In the genomic region with DNA sequence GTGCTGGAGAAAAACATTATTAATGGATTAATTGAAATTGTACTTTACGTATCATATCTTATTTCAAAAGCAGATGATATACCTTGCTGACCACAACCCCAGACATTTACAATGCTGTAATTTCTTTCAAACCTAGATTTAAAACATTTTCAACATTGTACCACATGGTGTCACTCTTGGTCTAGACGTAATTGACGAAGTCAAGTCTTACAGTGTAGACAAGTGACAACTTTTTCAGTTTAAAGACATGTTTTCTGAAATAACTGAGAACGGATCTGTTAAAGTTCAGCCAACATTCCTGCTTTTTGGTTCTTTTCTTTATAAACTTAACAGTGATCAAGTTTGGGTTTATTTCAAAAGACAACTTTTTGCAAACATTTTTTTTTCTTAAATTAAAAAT, we compare ENCODE assay signal across 9 mouse cellular contexts. TPM values are rescaled to one million over a fixed set of nuclear protein-coding genes. Genes with fewer than 3 reads are reported as not detected.
DNase-seq lines count a peak whose midpoint lies in the region; ATAC-seq and TF ChIP-seq lines count a peak whose summit lies in the region.
"Had no signal": no experiment of that assay in that cellular context is flagged by ENCODE, and none has a peak within 500 bp of the region (broad histone marks: within the 10 kb centered on the region; RNA-seq: fewer than 3 reads in every experiment).

No protein-coding gene starts in this region.

- H3K9me3 ChIP-seq in embryonic facial prominence, embryonic 11.5 days (replicated peaks; ENCODE audit: control insufficient read depth, low read length) = no peaks in the 10 kb centered on the region
- no peaks in the 10 kb centered on the region for H3K9me3 ChIP-seq in embryonic facial prominence, embryonic 10.5 days
- no peaks in the 10 kb centered on the region for H3K9me3 ChIP-seq in liver, embryonic 14.5 days (ENCODE audit: control insufficient read depth, low read length)

- no peak for TF ChIP-seq EP300 in liver, embryonic 14.5 days (IDR thresholded peaks at IDR 0.05; ENCODE audit: low read depth)

- WGBS in embryonic facial prominence, embryonic 11.5 days = 38% methylated on average over 4 of the region's 4 CpGs
- 45% methylated on average over 4 of the region's 4 CpGs for WGBS in embryonic facial prominence, embryonic 10.5 days
- 31% methylated on average over 4 of the region's 4 CpGs for WGBS in liver, embryonic 14.5 days (ENCODE audit: insufficient replicate concordance)

- no peaks in the 10 kb centered on the region for H3K36me3 ChIP-seq in embryonic facial prominence, embryonic 11.5 days (replicated peaks; ENCODE audit: control insufficient read depth, insufficient read depth, low read depth, low read length)
- H3K36me3 ChIP-seq in embryonic facial prominence, embryonic 10.5 days (replicated peaks) = no peaks in the 10 kb centered on the region
- no peaks in the 10 kb centered on the region for H3K36me3 ChIP-seq in liver, embryonic 14.5 days (replicated peaks; ENCODE audit: control insufficient read depth, insufficient read depth, low read depth)

- H3K4me2 ChIP-seq in embryonic facial prominence, embryonic 11.5 days (ENCODE audit: low read depth, low read length) = no peak overlapping the region
- no peak overlapping the region for H3K4me2 ChIP-seq in liver, embryonic 14.5 days (ENCODE audit: low read depth)

- H3K4me1 ChIP-seq in embryonic facial prominence, embryonic 11.5 days (ENCODE audit: control insufficient read depth, insufficient read depth, low read length) = no peaks in the 10 kb centered on the region
- no peaks in the 10 kb centered on the region for H3K4me1 ChIP-seq in embryonic facial prominence, embryonic 10.5 days
- H3K4me1 ChIP-seq in liver, embryonic 14.5 days (replicated peaks; ENCODE audit: control insufficient read depth in 2 of 2, insufficient read depth in 2 of 2, low read length in 1 of 2) = no peaks in the 10 kb centered on the region

- no peak overlapping the region for H3K27ac ChIP-seq in embryonic facial prominence, embryonic 11.5 days (replicated peaks; ENCODE audit: low read depth, low read length)
- no peak overlapping the region for H3K27ac ChIP-seq in embryonic facial prominence, embryonic 10.5 days (replicated peaks)
- H3K27ac ChIP-seq in liver, embryonic 14.5 days = no peak overlapping the region

- peak; percentile 75 for DNase-seq in embryonic facial prominence, embryonic 11.5 days (ENCODE audit: low spot score)
- no peak for DNase-seq in embryonic facial prominence, embryonic 10.5 days (ENCODE audit: low spot score)
- DNase-seq in liver, embryonic 14.5 days (ENCODE audit: low read depth in 3 of 3, low spot score in 3 of 3) = no peak
- DNase-seq in liver = no peak
- peak; percentile 8 for DNase-seq in fibroblast of lung, adult 2 months (ENCODE audit: low read depth)
- DNase-seq in retina, adult 2 months (ENCODE audit: low read depth, low spot score) = peak; percentile 20
- no peak for DNase-seq in ovary, postnatal 36 days (ENCODE audit: low spot score)
- no peak for DNase-seq in gastrocnemius, postnatal 25 days

- no peaks in the 10 kb centered on the region for H3K27me3 ChIP-seq in embryonic facial prominence, embryonic 11.5 days (ENCODE audit: control insufficient read depth, insufficient read depth, low read length)
- H3K27me3 ChIP-seq in embryonic facial prominence, embryonic 10.5 days (replicated peaks; ENCODE audit: low read depth, poor library complexity, severe bottlenecking) = no peaks in the 10 kb centered on the region
- no peaks in the 10 kb centered on the region for H3K27me3 ChIP-seq in liver, embryonic 14.5 days (ENCODE audit: control insufficient read depth, insufficient read depth, low read length)

- 0 out of 2 replicates have a peak, but pooled peaks have one; percentile 39 for ATAC-seq in embryonic facial prominence, embryonic 11.5 days (replicated peaks; ENCODE audit: insufficient number of reproducible peaks, low FRiP score, low TSS enrichment, low read depth)
- no peak for ATAC-seq in liver, embryonic 14.5 days (ENCODE audit: insufficient read depth)

- H3K4me3 ChIP-seq in embryonic facial prominence, embryonic 11.5 days (ENCODE audit: low read depth, low read length) = no peak overlapping the region
- H3K4me3 ChIP-seq in embryonic facial prominence, embryonic 10.5 days = no peak overlapping the region
- H3K4me3 ChIP-seq in liver, embryonic 14.5 days (ENCODE audit: insufficient read depth in 1 of 2, low read depth in 2 of 2, low read length in 2 of 2) = no peak overlapping the region
- H3K4me3 ChIP-seq: myocyte had no signal

- H3K9ac ChIP-seq in embryonic facial prominence, embryonic 11.5 days (replicated peaks; ENCODE audit: low read length) = no peak overlapping the region
- no peak overlapping the region for H3K9ac ChIP-seq in liver, embryonic 14.5 days (replicated peaks)

- TF ChIP-seq CTCF in liver, embryonic 14.5 days (IDR thresholded peaks at IDR 0.05; ENCODE audit: low read depth) = peak; percentile 7; the same call in 1 of the 2 replicates

RNA-seq across cellular contexts. Expression of a gene that starts 46.1 kb away (rescaled TPM):
- polyA plus RNA-seq in embryonic facial prominence, embryonic 11.5 days (2014; fragmentation: Nextera tagmentation; extraction: Ambion mirVana) = 1.4 and 1.5 TPM in 2 replicates
- 1.2 and 1.6 TPM in 2 replicates for polyA plus RNA-seq in embryonic facial prominence, embryonic 10.5 days (2016; fragmentation: Nextera tagmentation; extraction: Ambion mirVana)
- polyA plus RNA-seq in liver, embryonic 14.5 days (2012; rRNA removed) = 0.05 and 0.09 TPM in 2 replicates
- polyA plus RNA-seq in liver, embryonic 14.5 days (2014; fragmentation: Nextera tagmentation; extraction: Ambion mirVana) = 0.21 and 0.46 TPM in 2 replicates
- total RNA-seq in gastrocnemius, postnatal 25 days (2021) = 1 to 10 TPM; 3.4 to 3.5 TPM

Comparison
In these comparisons a context has a peak if more than half of its experiments do, and no peak if none do; other contexts are left out.
1. DNase-seq: peak in embryonic facial prominence, embryonic 11.5 days (single experiment), fibroblast of lung, adult 2 months (single experiment) and retina, adult 2 months (single experiment); none in embryonic facial prominence, embryonic 10.5 days (single experiment), liver, embryonic 14.5 days (0 of 3), liver (single experiment), ovary, postnatal 36 days (single experiment) and gastrocnemius, postnatal 25 days (single experiment).